Mouse (Mus musculus) left cerebral cortex, postnatal 4 days (tissue): ENCODE data around the gene Maml2. TPM values are rescaled to one million over a fixed set of nuclear protein-coding genes. Genes with fewer than 3 reads are reported as not detected.
A peak's percentile ranks its signal among the peaks of the same experiment; 100 is the strongest.

ENCODE experiments used
- DNase-seq: peaks from one replicate; pipeline ENCODE4 v3.0.0-alpha.2; 2022
- intact Hi-C: fragments of 180-260 bp; cut with DNase I; formaldehyde crosslinking; loops from one replicate; pipeline ENCODE4 v1.15.1; 2025
- total RNA-seq, 2 experiments: library from RNA; stranded (reverse); gene quantifications; 2 replicates each; pipeline ENCODE4 v1.2.3; 2021

Maml2 gene
- total RNA-seq, 2 experiments from 2014 or later: 11.5 TPM

DNA sequence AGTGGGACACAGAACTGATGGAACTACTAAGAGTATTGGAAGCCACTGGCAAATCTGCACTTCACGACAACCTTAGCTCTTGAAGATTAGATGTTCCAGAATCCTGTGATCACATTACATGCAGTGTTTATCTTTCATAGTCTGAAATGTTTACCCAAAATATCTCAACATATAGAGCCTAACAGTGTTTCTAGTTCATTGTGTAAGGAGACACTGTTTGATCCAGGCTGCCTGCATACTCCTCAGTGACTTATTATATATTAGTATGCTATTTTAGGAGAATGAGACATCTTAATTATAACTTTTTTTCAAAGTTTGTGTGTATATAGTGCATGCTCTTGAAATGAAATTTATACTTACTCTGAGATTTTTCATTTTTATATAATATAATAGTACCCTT lies 188.2 kb downstream of the Maml2 start:
- intact Hi-C loops: no loop called here

GRCm38 (mm10) chr9:13491107-13491506 lies 193.3 kb downstream of the Maml2 start:
- DNase-seq: no peak
- intact Hi-C loops: no loop called here

More for the DNA sequence above, 188.2 kb downstream of the Maml2 start:
- no peak for DNase-seq

GRCm38 (mm10) chr9:13491854-13492620 lies 194.3 kb downstream of the Maml2 start:
- no peak for DNase-seq
- intact Hi-C loops: no loop called here

DNA sequence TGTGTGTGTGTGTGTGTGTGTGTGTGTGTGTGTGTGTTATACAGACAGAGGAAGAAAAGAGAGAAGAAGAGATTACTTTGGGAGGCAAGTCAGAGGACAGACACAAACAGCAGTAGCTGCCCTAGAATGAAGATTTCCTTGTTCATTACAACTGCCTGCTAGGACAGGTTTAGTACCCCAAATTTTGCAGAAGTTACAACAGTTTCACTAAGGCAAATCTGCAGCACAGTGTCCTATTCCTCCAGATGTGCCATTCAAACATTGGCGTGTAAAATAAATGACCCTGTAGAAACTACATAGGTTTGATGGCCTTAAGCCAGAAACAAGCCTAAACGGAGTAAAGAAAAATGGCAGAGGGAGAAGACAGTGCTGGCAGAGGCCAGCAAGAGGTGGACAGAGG lies 195.1 kb downstream of the Maml2 start:
- no peak for DNase-seq
- intact Hi-C loops: no loop called here

- intact Hi-C loops: no loop called here
- no peak for DNase-seq
Observed at GRCm38 (mm10) chr9:13493746-13494145, 196.0 kb downstream of the Maml2 start.

DNA sequence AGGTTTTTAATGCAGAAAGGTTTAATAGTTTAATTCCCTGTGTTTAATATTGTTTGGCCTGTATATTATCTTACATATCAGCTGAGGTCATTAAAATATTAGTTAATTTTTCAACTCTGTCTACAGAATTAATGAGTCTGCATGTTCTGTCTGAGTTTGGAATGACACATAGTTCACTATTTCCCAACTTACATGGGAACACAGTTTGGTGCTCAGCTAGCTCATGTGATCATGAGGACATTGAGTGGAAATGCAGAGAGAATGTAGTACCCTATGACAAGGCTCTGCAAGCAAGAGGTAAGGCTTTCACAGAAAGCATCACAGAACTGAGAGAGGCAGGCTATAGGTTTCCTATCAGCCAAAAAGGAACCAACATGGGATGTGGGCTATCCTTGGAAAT lies 197.8 kb downstream of the Maml2 start:
- no peak for DNase-seq
- intact Hi-C loops: no loop called here

DNA sequence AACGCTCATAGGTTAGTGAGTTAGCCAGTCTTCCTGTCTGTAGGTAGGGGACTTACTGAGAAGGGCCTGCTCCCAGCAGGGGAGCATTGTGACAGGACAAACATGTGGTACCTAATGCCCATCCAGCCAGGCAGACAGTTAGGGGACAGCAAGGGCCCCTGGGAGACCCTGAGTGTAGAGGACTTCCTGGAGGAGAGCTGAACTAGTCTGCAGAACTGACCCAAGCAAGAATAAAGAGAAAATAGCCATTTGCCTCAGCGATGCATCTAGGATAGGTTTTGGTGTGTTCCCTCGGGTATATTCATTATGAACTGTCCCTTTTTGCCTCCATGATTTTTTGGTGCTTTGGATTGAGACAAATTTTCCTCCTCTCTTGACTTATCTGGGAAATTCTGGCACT lies 199.3 kb downstream of the Maml2 start:
- no peak for DNase-seq
- intact Hi-C loops: no loop called here

DNA sequence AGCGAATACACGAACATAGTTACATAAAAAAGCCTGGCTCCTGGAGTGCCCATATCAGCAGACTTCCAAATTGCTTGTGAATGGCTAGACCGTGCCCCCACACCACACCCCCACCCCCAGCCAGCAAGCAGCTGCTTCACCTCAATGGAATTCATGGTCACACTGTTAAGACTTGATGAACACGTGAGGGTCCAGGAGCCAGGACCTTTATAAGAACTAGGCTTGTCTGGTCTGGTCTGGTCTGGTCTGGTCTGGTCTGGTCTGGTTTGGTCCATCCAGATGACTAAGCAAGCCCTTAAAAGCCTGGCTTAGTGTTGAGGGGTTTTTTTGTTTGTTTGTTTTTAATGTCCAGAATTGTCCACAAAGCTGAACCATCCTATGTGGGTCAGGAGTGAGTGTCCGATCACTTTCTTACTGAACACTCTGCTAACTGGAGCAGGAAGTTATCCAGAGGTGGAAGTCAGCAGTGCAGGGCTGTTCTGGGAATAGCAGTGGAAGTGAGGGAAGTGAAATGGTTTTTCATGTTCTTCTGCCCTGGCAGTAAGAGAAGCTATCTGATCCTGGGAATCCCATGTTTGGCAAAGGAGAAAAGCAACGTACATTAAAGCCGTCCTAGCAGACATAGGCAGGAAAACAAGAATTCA lies 200.1 kb downstream of the Maml2 start:
- no peak for DNase-seq
- intact Hi-C loops: no loop called here

DNA sequence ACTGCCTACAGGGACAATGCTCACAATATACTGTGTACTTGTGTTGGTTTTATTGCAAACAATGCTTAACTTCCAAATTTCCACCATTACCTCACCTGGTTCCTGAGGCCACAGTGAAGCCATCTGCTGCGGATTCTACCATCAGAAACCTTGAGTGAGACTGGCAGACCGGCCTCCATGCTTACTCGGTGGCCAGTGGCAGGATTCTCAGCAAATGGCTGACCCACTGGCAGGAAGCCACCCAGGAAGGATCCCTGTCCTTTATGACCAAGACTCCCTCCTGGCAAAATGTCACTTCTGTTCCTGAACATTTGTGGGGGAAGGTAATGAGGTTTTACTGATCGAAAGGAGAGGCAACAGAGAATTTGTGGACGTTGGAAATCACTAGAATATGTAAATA lies 202.3 kb downstream of the Maml2 start:
- intact Hi-C loops: no loop called here
- DNase-seq: peak; percentile 23

GRCm38 (mm10) chr9:13505024-13505423 lies 207.3 kb downstream of the Maml2 start:
- no peak for DNase-seq
- intact Hi-C loops: no loop called here

- intact Hi-C loops: no loop called here
Observed at GRCm38 (mm10) chr9:13506956-13507821, 209.4 kb downstream of the Maml2 start.

GRCm38 (mm10) chr9:13507822-13508188 lies 210.0 kb downstream of the Maml2 start:
- intact Hi-C loops: no loop called here
- no peak for DNase-seq

More at GRCm38 (mm10) chr9:13506956-13507821, 209.4 kb downstream of the Maml2 start:
- DNase-seq: no peak

GRCm38 (mm10) chr9:13509751-13510150 lies 212.0 kb downstream of the Maml2 start:
- peak; percentile 64 for DNase-seq
- intact Hi-C loops: no loop called here

DNA sequence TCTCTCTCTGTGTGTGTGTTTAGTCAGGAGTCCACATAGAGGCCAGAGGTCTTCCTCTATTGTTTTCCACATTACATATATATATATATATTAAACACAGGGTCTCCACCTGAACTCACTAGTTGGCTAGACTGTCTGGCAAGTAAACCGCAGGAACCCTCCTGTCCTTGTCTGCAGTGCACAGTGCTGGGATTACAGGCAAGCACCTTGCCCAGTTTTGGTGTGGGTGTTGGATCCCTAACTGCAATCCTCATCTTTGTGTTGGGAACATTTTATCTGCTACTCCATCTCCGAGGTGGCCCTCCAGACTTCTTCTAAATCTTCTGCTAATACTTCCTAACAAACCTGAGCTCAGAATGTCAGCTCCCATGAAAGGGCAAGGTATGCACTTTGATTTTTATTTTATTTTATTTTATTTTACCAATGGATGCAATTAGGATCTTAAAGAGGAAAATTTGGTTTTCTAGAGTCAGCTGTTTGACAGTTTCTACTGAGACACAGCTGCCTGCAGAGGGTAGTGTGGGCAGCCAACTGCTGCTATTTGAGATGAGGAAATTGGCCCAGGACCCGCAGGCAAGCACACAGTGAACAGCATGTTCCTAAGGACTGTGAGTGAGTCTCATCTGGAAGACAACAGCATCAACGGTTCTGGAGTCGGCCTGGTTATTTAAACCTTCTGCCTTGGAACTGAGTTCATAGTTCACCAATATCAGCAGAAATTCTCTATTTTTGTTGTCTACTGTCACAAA lies 213.0 kb downstream of the Maml2 start:
- intact Hi-C loops: no loop called here
- DNase-seq: peak; percentile 48

GRCm38 (mm10) chr9:13513135-13513534 lies 215.4 kb downstream of the Maml2 start:
- intact Hi-C loops: loop anchor here (2.0 kb wide), 1 partner anchor 62 kb away; no protein-coding TSS in a partner anchor
- no peak for DNase-seq

GRCm38 (mm10) chr9:13514435-13514834 lies 216.7 kb downstream of the Maml2 start:
- intact Hi-C loops: no loop called here

GRCm38 (mm10) chr9:13515976-13516375 lies 218.2 kb downstream of the Maml2 start:
- intact Hi-C loops: no loop called here

More at GRCm38 (mm10) chr9:13514435-13514834, 216.7 kb downstream of the Maml2 start:
- no peak for DNase-seq

DNA sequence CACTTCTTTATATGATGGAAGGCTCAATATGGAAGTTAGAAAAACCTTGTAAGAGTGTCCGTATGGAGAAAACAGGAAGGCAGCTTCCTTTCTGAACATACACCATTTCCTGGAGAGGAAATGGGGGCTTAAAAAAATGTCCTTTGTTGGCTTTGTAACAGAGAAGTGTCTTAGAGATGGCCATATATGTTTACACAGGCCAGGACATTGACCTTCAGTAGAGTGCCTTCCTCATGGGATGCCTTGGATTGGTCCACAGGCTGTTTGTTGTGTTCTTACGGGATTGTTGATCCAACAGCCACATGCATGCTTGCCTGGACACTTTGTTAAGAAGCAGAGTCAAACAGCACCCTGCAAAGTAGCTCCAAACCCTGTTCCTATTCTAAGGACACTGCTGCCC lies 220.3 kb downstream of the Maml2 start:
- intact Hi-C loops: no loop called here
- no peak for DNase-seq

More at GRCm38 (mm10) chr9:13515976-13516375, 218.2 kb downstream of the Maml2 start:
- DNase-seq: no peak

DNA sequence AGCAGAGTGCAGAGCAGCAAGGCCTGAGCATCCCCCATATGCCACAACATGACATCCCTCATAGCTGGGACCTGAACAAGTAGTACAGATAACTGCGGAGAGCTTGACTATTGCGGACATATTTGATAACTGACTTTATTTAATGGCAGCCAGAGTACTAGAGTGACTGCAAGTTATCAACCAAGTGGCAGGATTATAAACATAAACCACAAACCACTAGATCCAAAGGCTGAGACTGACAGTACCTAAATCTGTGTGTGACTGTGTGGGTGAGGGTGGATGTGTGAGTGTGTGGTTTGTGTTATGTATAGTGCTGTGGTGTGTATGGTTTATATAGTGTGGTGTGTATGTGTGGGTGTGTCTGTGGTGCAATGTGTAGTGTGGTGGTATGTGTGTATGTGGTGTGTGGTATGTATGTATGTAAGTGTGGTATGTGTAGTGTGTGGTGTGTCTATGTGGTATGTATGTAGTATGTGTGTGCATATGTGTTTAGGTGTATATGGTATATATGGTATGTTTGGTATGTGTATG lies 220.7 kb downstream of the Maml2 start:
- no peak for DNase-seq
- intact Hi-C loops: no loop called here
